Comparison of ENCODE assay signal across 12 mouse cellular contexts in the genomic region with DNA sequence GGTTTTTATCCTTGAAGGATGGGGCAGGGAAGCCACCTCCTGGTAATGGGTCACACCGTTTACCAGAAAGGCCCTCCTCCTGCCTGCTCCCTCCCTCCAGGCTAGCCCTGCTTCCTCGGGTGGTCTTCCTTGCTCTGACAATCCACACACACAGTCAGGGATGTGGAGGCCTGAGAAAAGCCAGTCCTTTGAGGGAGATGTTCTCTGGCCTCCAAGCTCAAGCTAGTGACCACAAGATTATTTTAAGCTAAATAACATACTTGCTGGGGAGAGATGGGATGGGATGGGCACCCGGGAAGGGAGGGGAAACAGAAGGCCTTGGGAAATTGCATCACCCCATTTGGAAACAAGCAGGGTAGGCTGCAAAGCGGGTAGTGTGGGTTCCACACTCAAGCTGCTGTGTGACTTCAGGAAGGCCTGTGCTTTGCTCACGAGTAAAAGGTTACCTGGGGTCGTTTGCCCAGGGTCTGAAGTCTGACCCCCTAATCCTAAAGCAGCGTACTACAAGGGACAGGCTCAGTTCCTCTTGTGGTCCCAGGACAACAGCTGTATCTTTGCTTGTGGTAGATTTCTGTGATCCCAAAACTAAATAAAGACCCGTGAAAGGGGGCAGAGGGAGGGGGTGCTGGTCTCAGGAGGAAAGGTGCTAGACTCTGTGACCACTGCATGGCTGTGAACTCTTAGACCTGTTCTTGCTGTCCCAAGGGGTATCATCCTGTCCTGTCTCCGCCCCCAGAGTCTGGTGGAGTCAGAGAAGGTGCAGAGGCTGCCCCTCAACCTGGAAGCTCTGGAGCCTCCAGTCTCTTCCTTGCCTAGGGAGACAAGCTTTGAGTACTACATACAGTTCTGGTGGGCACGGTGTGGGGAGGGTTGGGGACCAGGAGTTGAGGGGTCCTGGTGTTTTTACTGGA. TPM values are rescaled to one million over a fixed set of nuclear protein-coding genes. Genes with fewer than 3 reads are reported as not detected.
DNase-seq lines count a peak whose midpoint lies in the region; ATAC-seq and TF ChIP-seq lines count a peak whose summit lies in the region.
"Had no signal": no experiment of that assay in that cellular context is flagged by ENCODE, and none has a peak within 500 bp of the region (broad histone marks: within the 10 kb centered on the region; RNA-seq: fewer than 3 reads in every experiment).

No protein-coding gene starts in this region.

- peak overlapping the region; percentile 10; the same call in 1 of the 2 replicates for H3K27ac ChIP-seq in spleen, adult 2 months (ENCODE audit: insufficient read depth, low read length)
- peak overlapping the region; percentile 8; the same call in 1 of the 2 replicates for H3K27ac ChIP-seq in liver, adult 2 months (replicated peaks; ENCODE audit: insufficient read depth, low read depth, low read length)
- H3K27ac ChIP-seq in midbrain, embryonic 11.5 days (ENCODE audit: low read depth, low read length) = no peak overlapping the region
- H3K27ac ChIP-seq: hindbrain, embryonic 13.5 days; midbrain, embryonic 10.5 days had no signal

- no peaks in the 10 kb centered on the region for H3K9me3 ChIP-seq in midbrain, embryonic 11.5 days (ENCODE audit: control insufficient read depth, low read length)
- H3K9me3 ChIP-seq: hindbrain, embryonic 13.5 days had no signal

- TF ChIP-seq CTCF in spleen, adult 2 months (IDR thresholded peaks at IDR 0.05; ENCODE audit: extremely low read depth, insufficient read depth, insufficient read length, insufficient replicate concordance) = no peak
- TF ChIP-seq CTCF in liver, adult 2 months (IDR thresholded peaks at IDR 0.05; ENCODE audit: low read depth, low read length) = no peak

- WGBS in spleen, adult 2 months = 45% methylated on average over 10 of the region's 10 CpGs
- WGBS in liver, adult 2 months = 33% methylated on average over 10 of the region's 10 CpGs
- WGBS in midbrain, embryonic 11.5 days = 20% methylated on average over 10 of the region's 10 CpGs

- no peak overlapping the region for H3K4me2 ChIP-seq in midbrain, embryonic 11.5 days
- H3K4me2 ChIP-seq: hindbrain, embryonic 13.5 days had no signal

- TF ChIP-seq POLR2A in spleen, adult 2 months (IDR thresholded peaks at IDR 0.05; ENCODE audit: low read depth, low read length) = no peak
- TF ChIP-seq POLR2A in liver, adult 2 months (IDR thresholded peaks at IDR 0.05; ENCODE audit: extremely low read depth, insufficient read depth, low read length) = no peak

- H3K4me1 ChIP-seq in spleen, adult 2 months (ENCODE audit: control insufficient read depth, insufficient read depth, insufficient read length) = no peaks in the 10 kb centered on the region
- peaks cover 20% of the 10 kb centered on the region for H3K4me1 ChIP-seq in liver, adult 2 months (ENCODE audit: control insufficient read depth, insufficient read depth, low read length)
- peaks cover 20% of the 10 kb centered on the region for H3K4me1 ChIP-seq in midbrain, embryonic 11.5 days (ENCODE audit: control insufficient read depth, insufficient read depth, low read length)

- DNase-seq in heart, adult 18-20 months = peak; percentile 48 to 58
- no peak for DNase-seq in heart, postnatal 4 days
- no peak for DNase-seq in spleen, adult 2 months (ENCODE audit: low read depth in 1 of 2, low spot score in 2 of 2)
- DNase-seq in spleen, postnatal 36 days (ENCODE audit: low spot score in 2 of 2) = no peak
- peak; percentile 52 for DNase-seq in liver, adult 2 months (ENCODE audit: extremely low read depth, low read depth, low spot score)
- no peak for DNase-seq in midbrain, embryonic 11.5 days (ENCODE audit: low spot score, missing footprints)
- DNase-seq in layer of hippocampus, adult 9-11 months = no peak
- DNase-seq in left cerebral cortex, postnatal 4 days = no peak
- DNase-seq: cerebellum, adult 9-11 months; layer of hippocampus, postnatal 36 days had no signal

- no peaks in the 10 kb centered on the region for H3K36me3 ChIP-seq in spleen, adult 2 months (ENCODE audit: control insufficient read depth, insufficient read depth, low read length)
- H3K36me3 ChIP-seq in liver, adult 2 months (ENCODE audit: control insufficient read depth, insufficient read depth, low read length) = no peaks in the 10 kb centered on the region; the same call in 1 of the 2 replicates
- no peaks in the 10 kb centered on the region for H3K36me3 ChIP-seq in midbrain, embryonic 11.5 days (ENCODE audit: control insufficient read depth, insufficient read depth, low read length)
- H3K36me3 ChIP-seq: hindbrain, embryonic 13.5 days; midbrain, embryonic 10.5 days had no signal

- peak overlapping the region; percentile 18 for H3K4me3 ChIP-seq in spleen, adult 2 months (ENCODE audit: extremely low read depth, insufficient read depth, insufficient read length)
- peak overlapping the region; percentile 2; the same call in 1 of the 2 replicates for H3K4me3 ChIP-seq in liver, adult 2 months (ENCODE audit: insufficient read depth, low read depth, low read length)
- no peak overlapping the region for H3K4me3 ChIP-seq in midbrain, embryonic 11.5 days (ENCODE audit: low read depth, low read length)

- H3K27me3 ChIP-seq in spleen, adult 2 months (ENCODE audit: control insufficient read depth, insufficient read depth, low read length) = peaks cover 1% of the 10 kb centered on the region; the same call in 1 of the 2 replicates
- no peaks in the 10 kb centered on the region for H3K27me3 ChIP-seq in liver, adult 2 months (ENCODE audit: control insufficient read depth, insufficient read depth, low read length)
- peaks cover 74% of the 10 kb centered on the region for H3K27me3 ChIP-seq in midbrain, embryonic 11.5 days (ENCODE audit: control insufficient read depth, insufficient read depth, low read length)

- no peaks in the 10 kb centered on the region for H3K79me2 ChIP-seq in liver, adult 2 months (ENCODE audit: control insufficient read depth, insufficient read depth, low read length)

- ATAC-seq in midbrain, embryonic 11.5 days (ENCODE audit: low FRiP score) = no peak

- intact Hi-C loops in left cerebral cortex, postnatal 4 days (cut with DNase I) = no loop called here

- H3K9ac ChIP-seq in liver, adult 2 months (ENCODE audit: low read depth, low read length) = no peak overlapping the region; the same call in 1 of the 2 replicates
- H3K9ac ChIP-seq in midbrain, embryonic 11.5 days (ENCODE audit: low read length) = no peak overlapping the region
- H3K9ac ChIP-seq: hindbrain, embryonic 13.5 days had no signal

RNA-seq across cellular contexts. Expression of gene Tnfaip2, which starts 1.9 kb away (rescaled TPM):
- 10 to 100 TPM; 45.1 to 52.6 TPM for total RNA-seq in heart, adult 18-20 months (2021)
- total RNA-seq in heart, postnatal 4 days (2021) = 10 to 100 TPM; 19.1 to 23.3 TPM
- 46.4 and 51.9 TPM in 2 replicates for polyA plus RNA-seq in spleen, adult 2 months (2012; rRNA removed)
- 10.0 and 14.6 TPM in 2 replicates for total RNA-seq in liver, adult 2 months (2014; rRNA removed)
- polyA plus RNA-seq in liver, adult 2 months (2012; rRNA removed) = 28.9 and 29.1 TPM in 2 replicates
- 1.1 and 2.3 TPM in 2 replicates for polyA plus RNA-seq in midbrain, embryonic 11.5 days (2014; fragmentation: Nextera tagmentation; extraction: Ambion mirVana)
- under 1 TPM; 0.38 to 0.50 TPM for total RNA-seq in left cerebral cortex, postnatal 4 days (2021)

RNA-seq across cellular contexts. Expression of gene Exoc3l4, which starts 27.4 kb away (rescaled TPM):
- total RNA-seq in heart, adult 18-20 months (2021) = 1 to 10 TPM; 3.2 to 4.1 TPM
- 1 to 10 TPM; 7.3 to 8.7 TPM for total RNA-seq in heart, postnatal 4 days (2021)
- 36.2 and 50.4 TPM in 2 replicates for polyA plus RNA-seq in spleen, adult 2 months (2012; rRNA removed)
- 1.0 and 1.2 TPM in 2 replicates for total RNA-seq in liver, adult 2 months (2014; rRNA removed)
- 3.0 and 3.4 TPM in 2 replicates for polyA plus RNA-seq in liver, adult 2 months (2012; rRNA removed)
- polyA plus RNA-seq in midbrain, embryonic 11.5 days (2014; fragmentation: Nextera tagmentation; extraction: Ambion mirVana) = 2.3 and 2.9 TPM in 2 replicates
- total RNA-seq in left cerebral cortex, postnatal 4 days (2021) = 1 to 10 TPM in 1 of 2 experiments, under 1 TPM in 1; 0.62 to 1.6 TPM

RNA-seq across cellular contexts. Expression of gene Lbhd2, which starts 37.6 kb away (rescaled TPM):
- not detected for total RNA-seq in heart, adult 18-20 months (2021)
- not detected for total RNA-seq in heart, postnatal 4 days (2021)
- 2.0 and 3.5 TPM in 2 replicates for polyA plus RNA-seq in spleen, adult 2 months (2012; rRNA removed)
- total RNA-seq in liver, adult 2 months (2014; rRNA removed) = not detected in 2 replicates
- not detected in 2 replicates for polyA plus RNA-seq in liver, adult 2 months (2012; rRNA removed)
- polyA plus RNA-seq in midbrain, embryonic 11.5 days (2014; fragmentation: Nextera tagmentation; extraction: Ambion mirVana) = not detected in 2 replicates
- total RNA-seq in left cerebral cortex, postnatal 4 days (2021) = 1 to 10 TPM; 1.4 to 4.0 TPM
- polyA plus RNA-seq: midbrain, embryonic 10.5 days had no signal

RNA-seq across cellular contexts. Expression of gene Gm266, which starts 41.4 kb away (rescaled TPM):
- not detected for total RNA-seq in heart, adult 18-20 months (2021)
- 1 to 10 TPM in 1 of 2 experiments, under 1 TPM in 1; 0.88 to 1.6 TPM for total RNA-seq in heart, postnatal 4 days (2021)
- polyA plus RNA-seq in spleen, adult 2 months (2012; rRNA removed) = 0.64 and 2.2 TPM in 2 replicates
- total RNA-seq in liver, adult 2 months (2014; rRNA removed) = not detected in 2 replicates
- polyA plus RNA-seq in liver, adult 2 months (2012; rRNA removed) = not detected in 2 replicates
- 4.2 and 6.0 TPM in 2 replicates for polyA plus RNA-seq in midbrain, embryonic 11.5 days (2014; fragmentation: Nextera tagmentation; extraction: Ambion mirVana)
- 1 to 10 TPM; 2.2 to 2.8 TPM for total RNA-seq in left cerebral cortex, postnatal 4 days (2021)

Comparison
In these comparisons a context has a peak if more than half of its experiments do, and no peak if none do; other contexts are left out.
1. DNase-seq: peak in heart, adult 18-20 months (2 of 2) and liver, adult 2 months (single experiment); none in heart, postnatal 4 days (single experiment), spleen, adult 2 months (0 of 2), spleen, postnatal 36 days (0 of 2), midbrain, embryonic 11.5 days (single experiment), layer of hippocampus, adult 9-11 months (single experiment) and left cerebral cortex, postnatal 4 days (single experiment).